Mouse (Mus musculus) embryonic facial prominence, embryonic 13.5 days (tissue): Measurements from ENCODE around the gene Olfr483. TPM values are rescaled to one million over a fixed set of nuclear protein-coding genes. Genes with fewer than 3 reads are reported as not detected.

ENCODE experiments used
- ATAC-seq: fragments of 200-750 bp; cut with Nextera tagmentation; 2 replicates; pipeline ENCODE4 v1.8.0; 2017; ENCODE audit warnings: low read depth; ENCODE audit not compliant: insufficient number of reproducible peaks, insufficient read depth, low FRiP score, low TSS enrichment
- H3K27ac ChIP-seq: fragments of 300-500 bp; sonication (generic); 2 replicates; pipeline ENCODE4 v1.5.1; 2015; ENCODE audit warnings: moderate library complexity, mild to moderate bottlenecking, inconsistent platforms
- H3K27me3 ChIP-seq: fragments of 300-500 bp; sonication (generic); 2 replicates; pipeline ENCODE4 v1.6.1; 2015; ENCODE audit warnings: mild to moderate bottlenecking, inconsistent platforms
- H3K36me3 ChIP-seq: fragments of 300-500 bp; sonication (generic); 2 replicates; pipeline ENCODE4 v1.6.1; 2015; ENCODE audit warnings: mild to moderate bottlenecking, inconsistent platforms
- H3K4me1 ChIP-seq: fragments of 300-500 bp; sonication (generic); 2 replicates; pipeline ENCODE4 v1.6.1; 2015; ENCODE audit warnings: inconsistent platforms
- H3K4me2 ChIP-seq: fragments of 300-500 bp; sonication (generic); 2 replicates; pipeline ENCODE4 v1.6.1; 2015; ENCODE audit warnings: moderate library complexity, mild to moderate bottlenecking, inconsistent platforms
- H3K4me3 ChIP-seq: fragments of 300-500 bp; sonication (generic); 2 replicates; pipeline ENCODE4 v1.5.1; 2015; ENCODE audit warnings: mild to moderate bottlenecking, inconsistent platforms
- H3K9ac ChIP-seq: fragments of 300-500 bp; sonication (generic); 2 replicates; pipeline ENCODE4 v1.6.1; 2015; ENCODE audit warnings: mild to moderate bottlenecking, inconsistent platforms
- H3K9me3 ChIP-seq: fragments of 300-500 bp; sonication (generic); 2 replicates; pipeline ENCODE4 v1.6.1; 2016; ENCODE audit warnings: inconsistent platforms
- WGBS: fragments of 180-500 bp; shearing (Covaris S2); methylation state at CpG from one replicate; pipeline ENCODE4 v1.1.7; 2015; ENCODE audit warnings: mixed read lengths; 5-methylcytosine and 5-hydroxymethylcytosine counted together
- polyA plus RNA-seq: library from polyadenylated mRNA; unstranded; fragments of >200 nt; fragmentation: Nextera tagmentation; extraction: Ambion mirVana; gene quantifications from 2 replicates; pipeline ENCODE4 v1.2.1, GENCODE M21; 2015

The Olfr483 gene
- polyA plus RNA-seq, result not detected in 2 replicates

- Histone ChIP-seq H3K27me3 (no peaks in the 10 kb centered on the region), H3K27ac (no peak within 1 kb of the TSS), H3K4me3 (no peak within 1 kb of the TSS), H3K9ac (no peak within 1 kb of the TSS), H3K36me3 (no peaks in the 10 kb centered on the region), H3K9me3 (no peaks in the 10 kb centered on the region), H3K4me1 (no peaks in the 10 kb centered on the region), H3K4me2 (no peak within 1 kb of the TSS)
- WGBS, result 76% methylated on average over 1 of the region's 1 CpGs
- ATAC-seq, result no peak
These were observed at the start of gene Olfr483 for GRCm38 (mm10) chr7:108100549-108100948. Gene Olfr483, plus strand, starts transcription at chr7:108100849.

- H3K36me3 ChIP-seq, result no peaks in the 10 kb centered on the region
- no peak within 1 kb of the TSS for H3K9ac ChIP-seq
- H3K9me3 ChIP-seq, result no peaks in the 10 kb centered on the region
- WGBS, result 73% methylated on average over 1 of the region's 1 CpGs
- no peaks in the 10 kb centered on the region for H3K4me1 ChIP-seq
- no peak within 1 kb of the TSS for H3K27ac ChIP-seq
- no peak for ATAC-seq
- no peak within 1 kb of the TSS for H3K4me3 ChIP-seq
- no peaks in the 10 kb centered on the region for H3K27me3 ChIP-seq
- H3K4me2 ChIP-seq, result no peak within 1 kb of the TSS
These were observed 33.4 kb upstream of the Olfr483 start, which contains the start of gene Olfr480 for GRCm38 (mm10) chr7:108067246-108067645. Gene Olfr480, minus strand, starts transcription at chr7:108067346.

- Histone ChIP-seq H3K36me3 (no peaks in the 10 kb centered on the region), H3K4me3 (no peak within 1 kb of the TSS), H3K4me2 (no peak within 1 kb of the TSS), H3K27ac (no peak within 1 kb of the TSS), H3K27me3 (no peaks in the 10 kb centered on the region), H3K9ac (no peak within 1 kb of the TSS), H3K9me3 (no peaks in the 10 kb centered on the region), H3K4me1 (no peaks in the 10 kb centered on the region)
- ATAC-seq, result no peak
These were observed 21.1 kb upstream of the Olfr483 start, which contains the start of gene Olfr481 for GRCm38 (mm10) chr7:108079555-108079954. Gene Olfr481, plus strand, starts transcription at chr7:108079855.

- H3K4me3 ChIP-seq, result no peak within 1 kb of the TSS
- no peaks in the 10 kb centered on the region for H3K27me3 ChIP-seq
- H3K9ac ChIP-seq, result no peak within 1 kb of the TSS
- H3K27ac ChIP-seq, result no peak within 1 kb of the TSS
- no peak within 1 kb of the TSS for H3K4me2 ChIP-seq
- WGBS, result 85% methylated on average over 1 of the region's 1 CpGs
- H3K9me3 ChIP-seq, result no peaks in the 10 kb centered on the region
- H3K4me1 ChIP-seq, result no peaks in the 10 kb centered on the region
- no peak for ATAC-seq
- H3K36me3 ChIP-seq, result no peaks in the 10 kb centered on the region
These were observed 3.2 kb upstream of the Olfr483 start, which contains the start of gene Olfr482 for GRCm38 (mm10) chr7:108097486-108097885. Gene Olfr482, minus strand, starts transcription at chr7:108097586.

- no peak for ATAC-seq
- no peaks in the 10 kb centered on the region for H3K9me3 ChIP-seq
- no peaks in the 10 kb centered on the region for H3K27me3 ChIP-seq
- H3K4me2 ChIP-seq, result no peak overlapping the region
- no peaks in the 10 kb centered on the region for H3K4me1 ChIP-seq
- no peak overlapping the region for H3K4me3 ChIP-seq
- H3K9ac ChIP-seq, result no peak overlapping the region
- no peaks in the 10 kb centered on the region for H3K36me3 ChIP-seq
- 4% methylated on average over 1 of the region's 1 CpGs for WGBS
- no peak overlapping the region for H3K27ac ChIP-seq
These were observed 20.0 kb downstream of the Olfr483 start for GRCm38 (mm10) chr7:108120681-108121080.

GRCm38 (mm10) chr7:108121416-108121815 lies 20.8 kb downstream of the Olfr483 start:
- H3K9me3 ChIP-seq, result no peaks in the 10 kb centered on the region
- 70% methylated on average over 1 of the region's 1 CpGs for WGBS
- H3K4me2 ChIP-seq, result no peak overlapping the region
- H3K4me3 ChIP-seq, result no peak overlapping the region
- H3K36me3 ChIP-seq, result no peaks in the 10 kb centered on the region
- no peak overlapping the region for H3K9ac ChIP-seq
- no peaks in the 10 kb centered on the region for H3K27me3 ChIP-seq
- ATAC-seq, result no peak
- H3K27ac ChIP-seq, result no peak overlapping the region
- no peaks in the 10 kb centered on the region for H3K4me1 ChIP-seq

- no peaks in the 10 kb centered on the region for H3K4me1 ChIP-seq
- H3K9ac ChIP-seq, result no peak within 1 kb of the TSS
- H3K27ac ChIP-seq, result no peak within 1 kb of the TSS
- H3K36me3 ChIP-seq, result no peaks in the 10 kb centered on the region
- ATAC-seq, result no peak
- H3K4me3 ChIP-seq, result no peak within 1 kb of the TSS
- no peak within 1 kb of the TSS for H3K4me2 ChIP-seq
- no peaks in the 10 kb centered on the region for H3K27me3 ChIP-seq
- no peaks in the 10 kb centered on the region for H3K9me3 ChIP-seq
These were observed 26.7 kb downstream of the Olfr483 start, which contains the start of gene Olfr484 for GRCm38 (mm10) chr7:108127349-108127748. Gene Olfr484, minus strand, starts transcription at chr7:108127449.

Other genes with a start within 250 kb of the Olfr483 start
- not detected in 2 replicates for gene Olfr472, start 202.9 kb upstream of the Olfr483 start, polyA plus RNA-seq
- gene Olfr473, start 170.4 kb upstream of the Olfr483 start, polyA plus RNA-seq, result not detected in 2 replicates
- gene Olfr474, start 146.2 kb upstream of the Olfr483 start, polyA plus RNA-seq, result not detected in 2 replicates
- gene Olfr476, start 136.0 kb upstream of the Olfr483 start, polyA plus RNA-seq, result not detected in 2 replicates
- gene Olfr477, start 114.2 kb upstream of the Olfr483 start, polyA plus RNA-seq, result not detected in 2 replicates
- not detected in 2 replicates for gene Olfr478, start 66.9 kb upstream of the Olfr483 start, polyA plus RNA-seq
- gene Olfr479, start 50.2 kb upstream of the Olfr483 start, polyA plus RNA-seq, result not detected in 2 replicates
- gene Olfr480, start 33.5 kb upstream of the Olfr483 start, polyA plus RNA-seq, result not detected in 2 replicates
- not detected in 2 replicates for gene Olfr481, start 21.0 kb upstream of the Olfr483 start, polyA plus RNA-seq
- 0.26 TPM in 1 of 2 replicates, not detected in the other for gene Olfr482, start 3.3 kb upstream of the Olfr483 start, polyA plus RNA-seq
- gene Olfr484, start 26.6 kb downstream of the Olfr483 start, polyA plus RNA-seq, result not detected in 2 replicates
- not detected in 2 replicates for gene Olfr485, start 59.0 kb downstream of the Olfr483 start, polyA plus RNA-seq
- gene Olfr486, start 71.9 kb downstream of the Olfr483 start, polyA plus RNA-seq, result not detected in 2 replicates
- not detected in 2 replicates for gene Olfr487, start 113.8 kb downstream of the Olfr483 start, polyA plus RNA-seq
- gene Olfr488, start 157.5 kb downstream of the Olfr483 start, polyA plus RNA-seq, result not detected in 2 replicates
- gene Olfr490, start 188.1 kb downstream of the Olfr483 start, polyA plus RNA-seq, result not detected in 2 replicates
- not detected in 2 replicates for gene Olfr491, start 212.6 kb downstream of the Olfr483 start, polyA plus RNA-seq
- 0.30 TPM in 1 of 2 replicates, not detected in the other for gene Olfr492, start 222.8 kb downstream of the Olfr483 start, polyA plus RNA-seq
- gene Olfr493, start 246.1 kb downstream of the Olfr483 start, polyA plus RNA-seq, result not detected in 2 replicates